Mouse (Mus musculus) olfactory bulb, adult 2 months (tissue): ENCODE data around the gene Gm17662.

Experiments used
- CTCF ChIP-seq: fragments of 200-500 bp; IDR thresholded peaks from 2 replicates; pipeline ENCODE4 v1.5.1; 2012; ENCODE audit warnings: low read depth, mild to moderate bottlenecking, low read length, moderate library complexity; ENCODE audit not compliant: insufficient read depth
- POLR2A ChIP-seq: fragments of 200-500 bp; IDR thresholded peaks from 2 replicates; pipeline ENCODE4 v1.6.1; 2012; ENCODE audit warnings: mild to moderate bottlenecking, low read depth, low read length, moderate library complexity; ENCODE audit not compliant: insufficient read depth

GRCm38 (mm10) chr4:104813617-104814016, 43.5 kb upstream of the Gm17662 start:
- TF ChIP-seq CTCF (no peak), POLR2A (no peak)
